Mouse (Mus musculus) midbrain, postnatal 0 days (tissue): ENCODE data around the gene Calu. TPM values are rescaled to one million over a fixed set of nuclear protein-coding genes. Genes with fewer than 3 reads are reported as not detected.

Source experiments
- ATAC-seq: fragments of 200-750 bp; cut with Nextera tagmentation; 2 replicates; pipeline ENCODE4 v1.8.0; 2017; ENCODE audit warnings: moderate number of reproducible peaks, mild to moderate bottlenecking, moderate TSS enrichment, moderate library complexity; ENCODE audit not compliant: low FRiP score
- DNase-seq: peaks from one replicate; pipeline ENCODE4 v3.0.0-alpha.2; 2015; ENCODE audit warnings: low spot score
- H3K27ac ChIP-seq: fragments of 300-500 bp; sonication (generic); 2 replicates; pipeline ENCODE4 v1.5.1; 2014; ENCODE audit warnings: low read depth, mild to moderate bottlenecking, low read length, mixed read lengths
- H3K27me3 ChIP-seq: fragments of 300-500 bp; sonication (generic); 2 replicates; pipeline ENCODE4 v1.6.1; 2014; ENCODE audit warnings: low read length, control low read depth, mixed read lengths; ENCODE audit not compliant: insufficient read depth
- H3K36me3 ChIP-seq: fragments of 300-500 bp; sonication (generic); 2 replicates; pipeline ENCODE4 v1.6.1; 2014; ENCODE audit warnings: low read length, control low read depth, mixed read lengths; ENCODE audit not compliant: insufficient read depth
- H3K4me1 ChIP-seq: fragments of 300-500 bp; sonication (generic); 2 replicates; pipeline ENCODE4 v1.6.1; 2014; ENCODE audit warnings: mild to moderate bottlenecking, control low read depth, antibody characterized with exemption, low read length, mixed read lengths; ENCODE audit not compliant: insufficient read depth
- H3K4me2 ChIP-seq: fragments of 300-500 bp; sonication (generic); 2 replicates; pipeline ENCODE4 v1.6.1; 2014; ENCODE audit warnings: low read depth, mild to moderate bottlenecking, low read length, mixed read lengths; ENCODE audit not compliant: poor library complexity, severe bottlenecking
- H3K4me3 ChIP-seq: fragments of 300-500 bp; sonication (generic); 2 replicates; pipeline ENCODE4 v1.5.1; 2014; ENCODE audit warnings: low read depth, mild to moderate bottlenecking, low read length, moderate library complexity
- H3K9ac ChIP-seq: fragments of 300-500 bp; sonication (generic); replicated peaks from 2 replicates; pipeline ENCODE4 v1.6.1; 2014; ENCODE audit warnings: mild to moderate bottlenecking, low read length, moderate library complexity, mixed read lengths; ENCODE audit not compliant: poor library complexity, severe bottlenecking
- H3K9me3 ChIP-seq: fragments of 300-500 bp; sonication (generic); 2 replicates; pipeline ENCODE4 v1.6.1; 2016; ENCODE audit warnings: low read length, control low read depth
- CTCF ChIP-seq: IDR thresholded peaks from 2 replicates; pipeline ENCODE4 v1.5.1; 2016; ENCODE audit warnings: antibody characterized with exemption, mild to moderate bottlenecking
- WGBS: fragments of 180-500 bp; shearing (Covaris S2); extraction: QIAGEN DNeasy Blood & Tissue Kit; methylation state at CpG from one replicate; pipeline ENCODE4 v1.1.7; 2014; 5-methylcytosine and 5-hydroxymethylcytosine counted together
- polyA plus RNA-seq: library from polyadenylated mRNA; unstranded; fragments of >200 nt; fragmentation: Nextera tagmentation; extraction: Ambion mirVana; gene quantifications from 2 replicates; pipeline ENCODE4 v1.2.1, GENCODE M21; 2015
- total RNA-seq: library from RNA; depleted of rRNA; stranded (reverse); fragments of >200 nt; gene quantifications from 2 replicates; pipeline ENCODE4 v1.2.3, GENCODE M21; 2014

Gene Calu
- total and polyA plus RNA-seq, 2 experiments from 2014 or later, result 124 TPM

- no peaks in the 10 kb centered on the region for H3K9me3 ChIP-seq
- H3K9ac ChIP-seq, result no peak overlapping the region
- H3K4me3 ChIP-seq, result no peak overlapping the region
- no peak overlapping the region for H3K4me2 ChIP-seq
- H3K4me1 ChIP-seq, result no peaks in the 10 kb centered on the region; the same call in 1 of the 2 replicates
- no peaks in the 10 kb centered on the region for H3K36me3 ChIP-seq
- DNase-seq (no peak), ATAC-seq (no peak)
- H3K27me3 ChIP-seq, result no peaks in the 10 kb centered on the region
- no peak overlapping the region for H3K27ac ChIP-seq
- TF ChIP-seq CTCF, result peak; percentile 49
Observed at GRCm38 (mm10) chr6:29351613-29352012, 3.7 kb downstream of the Calu start.

- no peak for DNase-seq
- Histone ChIP-seq H3K27me3 (no peaks in the 10 kb centered on the region), H3K36me3 (peaks cover 5% of the 10 kb centered on the region; the same call in 1 of the 2 replicates), H3K4me2 (no peak overlapping the region), H3K4me1 (no peaks in the 10 kb centered on the region; the same call in 1 of the 2 replicates), H3K27ac (no peak overlapping the region), H3K9me3 (no peaks in the 10 kb centered on the region), H3K9ac (no peak overlapping the region), H3K4me3 (no peak overlapping the region)
- 51% methylated on average over 5 of the region's 5 CpGs for WGBS
- ATAC-seq, result no peak
- TF ChIP-seq CTCF, result no peak
Observed at GRCm38 (mm10) chr6:29352816-29353215, 4.9 kb downstream of the Calu start.

GRCm38 (mm10) chr6:29359386-29359785 is 11.5 kb downstream of the Calu start:
- no peak for DNase-seq
- no peaks in the 10 kb centered on the region for H3K9me3 ChIP-seq
- no peak overlapping the region for H3K9ac ChIP-seq
- H3K36me3 ChIP-seq, result peaks cover 11% of the 10 kb centered on the region; the same call in 1 of the 2 replicates
- no peak overlapping the region for H3K27ac ChIP-seq
- no peaks in the 10 kb centered on the region for H3K27me3 ChIP-seq
- WGBS, result 95% methylated on average over 3 of the region's 3 CpGs
- no peak overlapping the region for H3K4me2 ChIP-seq
- TF ChIP-seq CTCF, result no peak
- 0 out of 2 replicates have a peak, but pooled peaks cover 2% of the 10 kb centered on the region for H3K4me1 ChIP-seq
- H3K4me3 ChIP-seq, result no peak overlapping the region
- ATAC-seq, result no peak

GRCm38 (mm10) chr6:29360211-29360610 is 12.3 kb downstream of the Calu start:
- Histone ChIP-seq H3K27ac (no peak overlapping the region), H3K9me3 (no peaks in the 10 kb centered on the region), H3K27me3 (no peaks in the 10 kb centered on the region), H3K36me3 (peaks cover 11% of the 10 kb centered on the region; the same call in 1 of the 2 replicates), H3K9ac (no peak overlapping the region), H3K4me1 (0 out of 2 replicates have a peak, but pooled peaks cover 2% of the 10 kb centered on the region), H3K4me2 (no peak overlapping the region), H3K4me3 (no peak overlapping the region)
- TF ChIP-seq CTCF, result no peak
- ATAC-seq (no peak), DNase-seq (no peak)
- WGBS, result 90% methylated on average over 6 of the region's 6 CpGs

- H3K4me3 ChIP-seq, result no peak overlapping the region
- WGBS, result 49% methylated on average over 7 of the region's 7 CpGs
- no peak overlapping the region for H3K9ac ChIP-seq
- TF ChIP-seq CTCF, result peak; percentile 71
- H3K36me3 ChIP-seq, result peaks cover 15% of the 10 kb centered on the region; the same call in 1 of the 2 replicates
- H3K4me1 ChIP-seq, result 0 out of 2 replicates have a peak, but pooled peaks cover 2% of the 10 kb centered on the region
- no peaks in the 10 kb centered on the region for H3K9me3 ChIP-seq
- no peak overlapping the region for H3K27ac ChIP-seq
- H3K4me2 ChIP-seq, result no peak overlapping the region
- DNase-seq (peak; percentile 42), ATAC-seq (no peak)
- no peaks in the 10 kb centered on the region for H3K27me3 ChIP-seq
Observed at GRCm38 (mm10) chr6:29362246-29363128, 14.6 kb downstream of the Calu start.

GRCm38 (mm10) chr6:29363129-29363515 is 15.3 kb downstream of the Calu start:
- Histone ChIP-seq H3K9ac (no peak overlapping the region), H3K4me2 (no peak overlapping the region), H3K4me1 (0 out of 2 replicates have a peak, but pooled peaks cover 2% of the 10 kb centered on the region), H3K9me3 (no peaks in the 10 kb centered on the region), H3K27ac (no peak overlapping the region), H3K4me3 (no peak overlapping the region), H3K36me3 (peaks cover 14% of the 10 kb centered on the region; the same call in 1 of the 2 replicates), H3K27me3 (no peaks in the 10 kb centered on the region)
- ATAC-seq (no peak), DNase-seq (no peak)
- TF ChIP-seq CTCF, result no peak
- WGBS, result 73% methylated on average over 3 of the region's 3 CpGs
